Mouse (Mus musculus) C2C12 (cell line): Measurements from ENCODE around the gene Gtf2ird2.

ENCODE experiments used
- CEBPB ChIP-seq: IDR thresholded peaks from one replicate; pipeline ENCODE4 v1.6.1; 2011; ENCODE audit warnings: low read depth, mild to moderate bottlenecking, control low read depth, moderate library complexity
- CTCF ChIP-seq: IDR thresholded peaks from one replicate; pipeline ENCODE4 v1.5.1; 2011; ENCODE audit not compliant: control insufficient read depth, insufficient read depth, insufficient read length
- FOSL1 ChIP-seq: IDR thresholded peaks from one replicate; pipeline ENCODE4 v1.8.0; 2011; ENCODE audit warnings: mild to moderate bottlenecking, low read length; ENCODE audit not compliant: poor library complexity, insufficient read depth, severe bottlenecking
- MAX ChIP-seq: IDR thresholded peaks from one replicate; pipeline ENCODE4 v1.6.1; 2011; ENCODE audit warnings: mild to moderate bottlenecking, control low read depth
- MYOD1 ChIP-seq: IDR thresholded peaks from one replicate; pipeline ENCODE4 v1.6.1; 2011; ENCODE audit warnings: low read depth; ENCODE audit not compliant: control insufficient read depth, insufficient read length
- MYOG ChIP-seq: IDR thresholded peaks from one replicate; pipeline ENCODE4 v1.6.1; 2011; ENCODE audit not compliant: control insufficient read depth, insufficient read length; ENCODE audit errors: extremely low read depth

- TF ChIP-seq FOSL1 (no peak), CTCF (no peak), MYOD1 (no peak), CEBPB (no peak), MYOG (no peak), MAX (no peak)
Observed at GRCm38 (mm10) chr5:134229391-134229790, 45.6 kb downstream of the Gtf2ird2 start, which contains the start of gene Ncf1.
